Mouse (Mus musculus) bone marrow macrophage, adult 2 months (primary cell): ENCODE results near the gene Irf8.

Experiments
- CTCF ChIP-seq: IDR thresholded peaks from 2 replicates; pipeline ENCODE4 v1.5.1; 2012; ENCODE audit warnings: low read depth, mild to moderate bottlenecking, low read length, moderate library complexity
- POLR2A ChIP-seq: IDR thresholded peaks from 2 replicates; pipeline ENCODE4 v1.6.1; 2012; ENCODE audit warnings: mild to moderate bottlenecking, low read depth, low read length, borderline replicate concordance

DNA sequence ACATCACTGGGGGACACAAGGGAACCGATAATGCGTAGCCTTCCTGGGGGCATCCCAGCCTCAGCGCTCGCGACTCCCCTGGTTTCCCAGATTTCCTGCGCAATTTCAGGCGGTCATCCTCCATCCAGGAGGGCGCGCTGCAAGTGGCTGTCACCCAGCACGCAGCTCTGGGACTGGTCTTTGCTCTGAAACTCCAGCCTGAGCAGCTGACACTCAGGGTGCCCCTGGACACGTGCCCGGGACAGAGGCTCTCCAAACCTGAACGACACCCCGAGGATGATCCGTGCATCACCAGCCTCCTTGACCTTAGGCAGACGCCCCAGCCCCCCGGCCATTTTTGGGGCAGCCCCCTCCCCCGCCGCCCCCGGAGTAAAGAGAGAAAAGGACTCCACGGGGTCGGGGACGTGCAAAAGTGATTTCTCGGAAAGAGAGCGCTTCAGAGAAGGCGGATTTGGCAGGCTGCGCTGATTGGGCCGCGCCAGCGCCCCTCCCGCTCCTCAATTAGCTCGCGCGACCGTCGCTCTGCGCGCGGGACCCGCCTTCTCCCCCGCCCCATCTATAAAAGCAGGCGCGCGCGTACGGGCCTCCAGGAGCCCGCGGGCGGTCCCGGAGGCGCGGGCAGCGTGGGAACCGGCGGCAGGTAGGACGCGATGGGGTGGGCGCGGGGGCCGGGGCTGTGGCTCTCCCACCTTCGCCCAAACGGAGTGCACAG, at the start of gene Irf8:
- TF ChIP-seq CTCF, result no peak
- peak; percentile 99 for TF ChIP-seq POLR2A
